Mouse (Mus musculus): ENCODE results near the gene Prkn. TPM values are rescaled to one million over a fixed set of nuclear protein-coding genes. Genes with fewer than 3 reads are reported as not detected.

Prkn gene
- polyA plus RNA-seq, 1 experiment from 2014 or later = 1.00 TPM

DNA sequence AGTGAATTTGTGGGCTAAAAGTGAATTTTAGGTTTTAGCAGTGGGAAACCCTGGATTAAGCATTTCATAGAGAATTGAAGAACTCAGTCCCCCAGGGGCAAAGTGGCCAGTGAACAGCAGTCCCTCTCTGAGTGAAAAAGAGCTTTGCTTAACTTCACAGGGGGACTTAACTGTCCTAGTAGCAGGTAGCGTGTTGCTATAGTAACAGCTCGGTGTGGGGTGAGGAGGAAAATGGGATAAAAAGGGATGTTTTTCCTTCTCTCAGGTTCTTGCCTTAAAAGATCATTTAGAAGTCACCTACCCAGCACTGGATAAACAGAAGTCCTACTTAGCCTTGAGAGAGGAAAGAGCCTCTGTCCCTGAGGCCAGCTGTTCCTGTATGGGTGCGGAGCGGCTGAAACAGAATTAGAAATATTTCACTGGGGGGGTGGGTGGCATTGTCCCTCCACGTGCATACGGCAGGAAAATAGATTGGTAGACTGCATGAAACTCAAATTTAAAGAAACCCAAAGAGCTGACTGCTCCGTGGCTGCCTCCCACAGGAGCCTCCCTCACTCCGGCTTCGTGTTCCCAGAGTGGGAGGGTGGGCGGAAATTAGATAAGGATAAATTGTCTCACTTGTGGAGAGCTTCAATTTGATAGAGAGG lies 1109.5 kb downstream of the Prkn start:
- no peak overlapping the region for H3K4me2 ChIP-seq (ENCODE audit: low read depth, low read length)
- no peaks in the 10 kb centered on the region for H3K36me3 ChIP-seq (replicated peaks; ENCODE audit: insufficient read depth, low read length)
- no peak overlapping the region for H3K9ac ChIP-seq (replicated peaks)
- H3K27ac ChIP-seq (ENCODE audit: low read depth) = no peak overlapping the region
- WGBS (ENCODE audit: insufficient replicate concordance) = 58% methylated on average over 10 of the region's 10 CpGs
- no peaks in the 10 kb centered on the region for H3K9me3 ChIP-seq (ENCODE audit: low read length)
- TF ChIP-seq EP300 (IDR thresholded peaks at IDR 0.05; ENCODE audit: low read depth) (no peak), CTCF (IDR thresholded peaks at IDR 0.05; ENCODE audit: low read depth) (no peak)
- no peak for ATAC-seq
- no peaks in the 10 kb centered on the region for H3K4me1 ChIP-seq (ENCODE audit: insufficient read depth)
- H3K4me3 ChIP-seq (ENCODE audit: low read depth, low read length) = no peak overlapping the region
- no peak for DNase-seq
- no peaks in the 10 kb centered on the region for H3K27me3 ChIP-seq (ENCODE audit: insufficient read depth, low read length)

DNA sequence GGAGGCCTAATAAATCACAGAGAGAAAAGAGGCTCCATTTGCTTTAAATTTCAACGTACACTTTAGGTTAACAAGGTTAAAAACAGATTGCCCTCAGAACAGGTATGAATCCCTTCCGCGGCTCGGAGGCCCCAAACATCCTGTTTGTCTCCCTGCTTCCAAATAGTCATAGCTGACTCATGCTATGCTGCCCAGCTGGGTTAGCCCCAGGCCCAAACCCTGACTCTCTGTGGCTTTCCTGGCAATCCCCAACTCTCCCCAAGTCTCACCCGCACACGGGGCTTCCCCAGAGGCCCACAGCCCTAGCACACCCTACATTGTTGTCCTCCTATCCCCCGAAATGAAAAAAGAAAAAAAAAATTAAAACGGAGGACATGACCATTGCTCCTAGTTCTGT lies 1110.0 kb downstream of the Prkn start:
- H3K27ac ChIP-seq (ENCODE audit: low read depth) = no peak overlapping the region
- 48% methylated on average over 8 of the region's 8 CpGs for WGBS (ENCODE audit: insufficient replicate concordance)
- no peaks in the 10 kb centered on the region for H3K27me3 ChIP-seq (ENCODE audit: insufficient read depth, low read length)
- no peak overlapping the region for H3K4me2 ChIP-seq (ENCODE audit: low read depth, low read length)
- no peaks in the 10 kb centered on the region for H3K36me3 ChIP-seq (replicated peaks; ENCODE audit: insufficient read depth, low read length)
- no peak overlapping the region for H3K4me3 ChIP-seq (ENCODE audit: low read depth, low read length)
- TF ChIP-seq CTCF (IDR thresholded peaks at IDR 0.05; ENCODE audit: low read depth) (no peak), EP300 (IDR thresholded peaks at IDR 0.05; ENCODE audit: low read depth) (no peak)
- DNase-seq = no peak
- H3K9me3 ChIP-seq (ENCODE audit: low read length) = no peaks in the 10 kb centered on the region
- H3K9ac ChIP-seq (replicated peaks) = no peak overlapping the region
- ATAC-seq = no peak
- no peaks in the 10 kb centered on the region for H3K4me1 ChIP-seq (ENCODE audit: insufficient read depth)

DNA sequence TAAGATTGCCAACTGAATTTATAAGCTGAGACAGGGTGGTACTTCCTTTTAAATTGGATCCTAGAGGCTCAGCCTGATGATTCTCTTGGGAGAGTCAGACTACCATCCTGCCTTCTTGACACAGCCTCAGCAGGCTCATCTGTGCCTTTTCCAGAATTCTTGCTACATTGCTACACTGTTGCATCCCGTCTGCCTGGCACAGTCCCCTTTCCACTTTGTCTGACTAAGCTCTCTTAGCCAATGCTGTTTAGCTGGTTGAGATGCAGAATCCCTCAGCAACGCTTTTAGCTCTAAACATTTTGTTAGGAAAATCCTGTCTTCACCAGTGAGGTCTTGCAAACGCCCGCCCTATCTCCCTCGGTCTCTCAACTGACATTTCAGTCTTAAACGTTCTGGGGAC lies 1115.1 kb downstream of the Prkn start:
- no peak overlapping the region for H3K27ac ChIP-seq (ENCODE audit: low read depth)
- DNase-seq = no peak
- H3K9me3 ChIP-seq (ENCODE audit: low read length) = no peaks in the 10 kb centered on the region
- 70% methylated on average over 6 of the region's 6 CpGs for WGBS (ENCODE audit: insufficient replicate concordance)
- no peaks in the 10 kb centered on the region for H3K27me3 ChIP-seq (ENCODE audit: insufficient read depth, low read length)
- no peak for TF ChIP-seq CTCF (IDR thresholded peaks at IDR 0.05; ENCODE audit: low read depth)
- TF ChIP-seq EP300 (IDR thresholded peaks at IDR 0.05; ENCODE audit: low read depth) = no peak
- no peak overlapping the region for H3K9ac ChIP-seq (replicated peaks)
- no peak overlapping the region for H3K4me2 ChIP-seq (ENCODE audit: low read depth, low read length)
- no peaks in the 10 kb centered on the region for H3K36me3 ChIP-seq (replicated peaks; ENCODE audit: insufficient read depth, low read length)
- H3K4me1 ChIP-seq (ENCODE audit: insufficient read depth) = no peaks in the 10 kb centered on the region
- no peak for ATAC-seq
- no peak overlapping the region for H3K4me3 ChIP-seq (ENCODE audit: low read depth, low read length)

DNA sequence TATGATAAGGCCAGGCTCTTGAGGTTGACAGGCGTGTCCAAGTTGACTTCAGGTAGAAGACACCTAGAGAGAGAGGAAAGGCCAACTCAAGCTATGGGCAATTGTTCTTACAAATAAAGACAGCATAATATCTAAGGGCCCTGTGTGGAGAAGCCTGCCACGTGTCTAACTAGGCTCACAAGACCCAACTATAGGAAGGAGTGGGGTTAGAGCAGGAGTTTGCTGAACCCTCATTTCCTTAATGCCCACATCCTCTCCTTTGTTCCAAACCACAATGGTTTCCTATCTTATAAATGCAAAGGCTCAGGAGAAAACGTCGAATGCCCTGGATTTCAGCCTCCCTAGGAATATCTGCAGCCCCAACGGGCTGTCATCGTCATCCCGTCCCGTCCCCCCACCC lies 1120.3 kb downstream of the Prkn start:
- Histone ChIP-seq H3K27me3 (ENCODE audit: insufficient read depth, low read length) (0 out of 2 replicates have a peak, but pooled peaks cover 4% of the 10 kb centered on the region), H3K9me3 (ENCODE audit: low read length) (no peaks in the 10 kb centered on the region), H3K9ac (replicated peaks) (no peak overlapping the region), H3K4me2 (ENCODE audit: low read depth, low read length) (no peak overlapping the region), H3K36me3 (replicated peaks; ENCODE audit: insufficient read depth, low read length) (no peaks in the 10 kb centered on the region), H3K27ac (ENCODE audit: low read depth) (no peak overlapping the region), H3K4me1 (ENCODE audit: insufficient read depth) (no peaks in the 10 kb centered on the region), H3K4me3 (ENCODE audit: low read depth, low read length) (no peak overlapping the region)
- 49% methylated on average over 8 of the region's 8 CpGs for WGBS (ENCODE audit: insufficient replicate concordance)
- DNase-seq = no peak
- TF ChIP-seq EP300 (IDR thresholded peaks at IDR 0.05; ENCODE audit: low read depth) (no peak), CTCF (IDR thresholded peaks at IDR 0.05; ENCODE audit: low read depth) (no peak)
- ATAC-seq = no peak

DNA sequence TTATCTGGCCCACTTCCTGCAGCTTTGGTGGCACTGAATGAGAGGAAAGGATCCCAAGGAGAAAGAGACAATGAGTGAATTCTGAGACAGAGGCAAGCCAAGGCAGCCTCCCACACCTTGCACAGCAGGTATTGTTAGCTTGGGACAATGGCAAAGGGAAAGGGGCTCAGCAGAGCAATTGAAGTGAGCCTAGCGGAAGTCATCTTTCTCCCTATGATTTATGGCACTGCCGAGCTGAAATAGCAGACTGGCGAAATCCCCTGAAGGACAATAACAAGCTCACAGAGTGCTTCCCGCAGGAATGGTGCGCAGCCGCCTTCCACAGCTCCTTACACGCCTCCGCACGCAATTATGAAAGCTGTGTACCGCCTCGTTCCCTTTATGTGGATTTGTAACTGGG lies 1122.6 kb downstream of the Prkn start:
- 26% methylated on average over 11 of the region's 11 CpGs for whole genome bisulfite sequencing (ENCODE audit: insufficient replicate concordance)
- no peaks in the 10 kb centered on the region for H3K36me3 ChIP-seq (replicated peaks; ENCODE audit: insufficient read depth, low read length)
- ATAC-seq (no peak), DNase-seq (no peak)
- H3K4me2 ChIP-seq (ENCODE audit: low read depth, low read length) = no peak overlapping the region
- no peaks in the 10 kb centered on the region for H3K4me1 ChIP-seq (ENCODE audit: insufficient read depth)
- H3K27ac ChIP-seq (ENCODE audit: low read depth) = no peak overlapping the region
- H3K9ac ChIP-seq (replicated peaks) = no peak overlapping the region
- H3K27me3 ChIP-seq (ENCODE audit: insufficient read depth, low read length) = 0 out of 2 replicates have a peak, but pooled peaks cover 4% of the 10 kb centered on the region
- TF ChIP-seq EP300 (IDR thresholded peaks at IDR 0.05; ENCODE audit: low read depth) = no peak
- no peak for TF ChIP-seq CTCF (IDR thresholded peaks at IDR 0.05; ENCODE audit: low read depth)
- H3K4me3 ChIP-seq (ENCODE audit: low read depth, low read length) = no peak overlapping the region
- H3K9me3 ChIP-seq (ENCODE audit: low read length) = no peaks in the 10 kb centered on the region

DNA sequence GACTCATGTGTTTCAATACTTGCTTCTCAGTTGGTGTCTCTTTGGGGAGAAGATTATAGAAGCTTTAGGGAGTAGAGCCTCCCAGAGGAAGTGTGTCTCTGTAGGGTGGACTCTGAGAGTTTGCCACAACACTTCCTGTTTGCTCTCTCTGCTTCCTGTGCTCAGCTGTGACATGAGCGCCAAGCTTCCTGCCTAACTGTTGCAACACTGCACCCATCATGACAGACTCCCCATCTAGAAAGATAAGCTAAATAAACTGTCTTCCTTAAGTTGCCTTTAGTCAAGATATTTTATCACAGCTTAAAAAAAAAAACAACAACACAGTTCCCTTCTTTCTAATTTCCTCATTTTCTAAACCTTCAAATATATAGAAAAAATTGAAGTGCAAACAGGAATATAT lies 1130.0 kb downstream of the Prkn start:
- no peaks in the 10 kb centered on the region for H3K36me3 ChIP-seq (replicated peaks; ENCODE audit: insufficient read depth, low read length)
- TF ChIP-seq CTCF (IDR thresholded peaks at IDR 0.05; ENCODE audit: low read depth) = no peak
- no peak for TF ChIP-seq EP300 (IDR thresholded peaks at IDR 0.05; ENCODE audit: low read depth)
- no peak for ATAC-seq
- H3K4me2 ChIP-seq (ENCODE audit: low read depth, low read length) = no peak overlapping the region
- no peaks in the 10 kb centered on the region for H3K9me3 ChIP-seq (ENCODE audit: low read length)
- DNase-seq = no peak
- H3K4me1 ChIP-seq (ENCODE audit: insufficient read depth) = no peaks in the 10 kb centered on the region
- no peaks in the 10 kb centered on the region for H3K27me3 ChIP-seq (ENCODE audit: insufficient read depth, low read length)
- H3K4me3 ChIP-seq (ENCODE audit: low read depth, low read length) = no peak overlapping the region
- H3K27ac ChIP-seq (ENCODE audit: low read depth) = no peak overlapping the region
- 28% methylated on average over 1 of the region's 1 CpGs for WGBS (ENCODE audit: insufficient replicate concordance)
- no peak overlapping the region for H3K9ac ChIP-seq (replicated peaks)
